Mouse (Mus musculus) spleen, adult 2 months (tissue): ENCODE measurements at regions not wholly inside any gene's neighbourhood (a gene's known extent, or its start where the extent isn't known, plus 50 kb on each side); places are given as distances from the start of the nearest gene placed in this dataset.

Experiments used
- CTCF ChIP-seq: fragments of 200-500 bp; IDR thresholded peaks from 2 replicates; pipeline ENCODE4 v1.5.1; 2011; ENCODE audit warnings: mild to moderate bottlenecking, inconsistent platforms; ENCODE audit not compliant: insufficient read depth, insufficient read length, insufficient replicate concordance; ENCODE audit errors: extremely low read depth
- POLR2A ChIP-seq: fragments of 200-500 bp; IDR thresholded peaks from 2 replicates; pipeline ENCODE4 v1.6.1; 2011; ENCODE audit warnings: low read depth, low read length, inconsistent platforms

GRCm38 (mm10) chr1:129169936-129170335 lies 103.2 kb upstream of the Thsd7b start:
- TF ChIP-seq POLR2A: no peak
- TF ChIP-seq CTCF: no peak
